Mouse (Mus musculus) lung, postnatal 0 days (tissue): ENCODE measurements around the gene Gp1ba. TPM values are rescaled to one million over a fixed set of nuclear protein-coding genes. Genes with fewer than 3 reads are reported as not detected.

Experiments
- ATAC-seq: fragments of 200-750 bp; cut with Nextera tagmentation; 2 replicates; pipeline ENCODE4 v1.8.0; 2017; ENCODE audit warnings: moderate library complexity
- DNase-seq: peaks from one replicate; pipeline ENCODE4 v3.0.0-alpha.2; 2016; ENCODE audit warnings: low spot score
- H3K27ac ChIP-seq: fragments of 300-500 bp; sonication (generic); 2 replicates; pipeline ENCODE4 v1.5.1; 2014; ENCODE audit warnings: antibody characterized with exemption, mild to moderate bottlenecking, low read length, mixed read lengths
- H3K27me3 ChIP-seq: fragments of 300-500 bp; sonication (generic); replicated peaks from 2 replicates; pipeline ENCODE4 v1.6.1; 2014; ENCODE audit warnings: low read length, mixed read lengths; ENCODE audit not compliant: insufficient read depth
- H3K36me3 ChIP-seq: fragments of 300-500 bp; sonication (generic); 2 replicates; pipeline ENCODE4 v1.6.1; 2014; ENCODE audit warnings: low read length, mixed read lengths; ENCODE audit not compliant: insufficient read depth
- H3K4me1 ChIP-seq: fragments of 300-500 bp; sonication (generic); 2 replicates; pipeline ENCODE4 v1.6.1; 2014; ENCODE audit warnings: antibody characterized with exemption, low read depth, low read length, mixed read lengths; ENCODE audit not compliant: insufficient read depth
- H3K4me2 ChIP-seq: fragments of 300-500 bp; sonication (generic); replicated peaks from 2 replicates; pipeline ENCODE4 v1.6.1; 2014; ENCODE audit warnings: low read depth, mild to moderate bottlenecking, low read length, moderate library complexity, mixed read lengths
- H3K4me3 ChIP-seq: fragments of 300-500 bp; sonication (generic); 2 replicates; pipeline ENCODE4 v1.5.1; 2014; ENCODE audit warnings: low read depth, low read length
- H3K9ac ChIP-seq: fragments of 300-500 bp; sonication (generic); replicated peaks from 2 replicates; pipeline ENCODE4 v1.6.1; 2014; ENCODE audit warnings: low read depth, mild to moderate bottlenecking
- H3K9me3 ChIP-seq: fragments of 300-500 bp; sonication (generic); 2 replicates; pipeline ENCODE4 v1.6.1; 2016; ENCODE audit warnings: low read length, mixed read lengths
- CTCF ChIP-seq: IDR thresholded peaks from 2 replicates; pipeline ENCODE4 v1.5.1; 2016; ENCODE audit warnings: antibody characterized with exemption, mild to moderate bottlenecking
- EP300 ChIP-seq: IDR thresholded peaks from 2 replicates; pipeline ENCODE4 v1.6.1; 2016; ENCODE audit warnings: antibody characterized with exemption, mild to moderate bottlenecking, control low read depth
- whole genome bisulfite sequencing: fragments of 180-500 bp; shearing (Covaris S2); extraction: QIAGEN DNeasy Blood & Tissue Kit; methylation state at CpG from one replicate; pipeline ENCODE4 v1.1.7; 2014; 5-methylcytosine and 5-hydroxymethylcytosine counted together
- polyA plus RNA-seq: library from polyadenylated mRNA; unstranded; fragments of >200 nt; fragmentation: Nextera tagmentation; extraction: Ambion mirVana; gene quantifications from 2 replicates; pipeline ENCODE4 v1.2.1, GENCODE M21; 2015

The Gp1ba gene
- polyA plus RNA-seq, 1 experiment from 2014 or later: 0.66 TPM

GRCm38 (mm10) chr11:70598451-70598953, 40.4 kb upstream of the Gp1ba start:
- Histone ChIP-seq H3K4me1 (peaks cover 6% of the 10 kb centered on the region; the same call in 1 of the 2 replicates), H3K27ac (no peak overlapping the region), H3K27me3 (no peaks in the 10 kb centered on the region), H3K9ac (no peak overlapping the region), H3K36me3 (peaks cover 26% of the 10 kb centered on the region; the same call in 1 of the 2 replicates), H3K4me3 (no peak overlapping the region), H3K9me3 (no peaks in the 10 kb centered on the region), H3K4me2 (no peak overlapping the region)
- 88% methylated on average over 9 of the region's 9 CpGs for WGBS
- ATAC-seq (no peak), DNase-seq (no peak)
- TF ChIP-seq CTCF: no peak
- no peak for TF ChIP-seq EP300

- peak; percentile 79 for DNase-seq
- H3K27me3 ChIP-seq: no peaks in the 10 kb centered on the region
- no peak overlapping the region for H3K27ac ChIP-seq
- H3K36me3 ChIP-seq: peaks cover 42% of the 10 kb centered on the region; the same call in 1 of the 2 replicates
- peak; percentile 56 for ATAC-seq
- 50% methylated on average over 14 of the region's 14 CpGs for WGBS
- no peaks in the 10 kb centered on the region for H3K4me1 ChIP-seq
- H3K9me3 ChIP-seq: no peaks in the 10 kb centered on the region
- H3K9ac ChIP-seq: no peak overlapping the region
- TF ChIP-seq CTCF: peak; percentile 99
- no peak for TF ChIP-seq EP300
- no peak overlapping the region for H3K4me2 ChIP-seq
- H3K4me3 ChIP-seq: no peak overlapping the region
These were observed 33.8 kb upstream of the Gp1ba start for GRCm38 (mm10) chr11:70605024-70605566.

- no peak for TF ChIP-seq CTCF
- no peak for TF ChIP-seq EP300
- 74% methylated on average over 12 of the region's 12 CpGs for WGBS
- no peak overlapping the region for H3K4me3 ChIP-seq
- DNase-seq (no peak), ATAC-seq (no peak)
- no peaks in the 10 kb centered on the region for H3K4me1 ChIP-seq
- H3K36me3 ChIP-seq: peaks cover 39% of the 10 kb centered on the region; the same call in 1 of the 2 replicates
- H3K9me3 ChIP-seq: no peaks in the 10 kb centered on the region
- H3K4me2 ChIP-seq: no peak overlapping the region
- no peaks in the 10 kb centered on the region for H3K27me3 ChIP-seq
- no peak overlapping the region for H3K27ac ChIP-seq
- no peak overlapping the region for H3K9ac ChIP-seq
These were observed 32.2 kb upstream of the Gp1ba start for GRCm38 (mm10) chr11:70606717-70607116.

GRCm38 (mm10) chr11:70607611-70608010, 31.3 kb upstream of the Gp1ba start:
- no peak overlapping the region for H3K9ac ChIP-seq

GRCm38 (mm10) chr11:70608381-70609066, 30.4 kb upstream of the Gp1ba start:
- Histone ChIP-seq H3K36me3 (peaks cover 34% of the 10 kb centered on the region; the same call in 1 of the 2 replicates), H3K9ac (no peak overlapping the region), H3K4me3 (no peak overlapping the region), H3K4me2 (no peak overlapping the region), H3K27ac (no peak overlapping the region), H3K4me1 (no peaks in the 10 kb centered on the region), H3K27me3 (no peaks in the 10 kb centered on the region), H3K9me3 (no peaks in the 10 kb centered on the region)
- ATAC-seq (no peak), DNase-seq (peak; percentile 23)
- 89% methylated on average over 25 of the region's 26 CpGs for WGBS
- TF ChIP-seq EP300: no peak
- peak; percentile 62 for TF ChIP-seq CTCF

More at GRCm38 (mm10) chr11:70607611-70608010, 31.3 kb upstream of the Gp1ba start:
- WGBS: 82% methylated on average over 9 of the region's 9 CpGs
- DNase-seq (no peak), ATAC-seq (no peak)
- no peak overlapping the region for H3K4me3 ChIP-seq
- no peak overlapping the region for H3K4me2 ChIP-seq
- H3K27ac ChIP-seq: no peak overlapping the region
- no peaks in the 10 kb centered on the region for H3K4me1 ChIP-seq
- no peaks in the 10 kb centered on the region for H3K27me3 ChIP-seq
- H3K36me3 ChIP-seq: peaks cover 34% of the 10 kb centered on the region; the same call in 1 of the 2 replicates
- TF ChIP-seq EP300 (no peak), CTCF (no peak)
- no peaks in the 10 kb centered on the region for H3K9me3 ChIP-seq

- H3K36me3 ChIP-seq: peaks cover 28% of the 10 kb centered on the region; the same call in 1 of the 2 replicates
- H3K4me1 ChIP-seq: peaks cover 10% of the 10 kb centered on the region
- H3K9me3 ChIP-seq: no peaks in the 10 kb centered on the region
- 75% methylated on average over 4 of the region's 4 CpGs for WGBS
- H3K27me3 ChIP-seq: no peaks in the 10 kb centered on the region
- no peak for DNase-seq
- H3K4me3 ChIP-seq: no peak overlapping the region
- no peak overlapping the region for H3K4me2 ChIP-seq
- no peak overlapping the region for H3K27ac ChIP-seq
- H3K9ac ChIP-seq: no peak overlapping the region
- TF ChIP-seq CTCF (peak; percentile 28), EP300 (no peak)
- no peak for ATAC-seq
These were observed 28.2 kb upstream of the Gp1ba start for GRCm38 (mm10) chr11:70610752-70611151.
